Mouse (Mus musculus): ENCODE measurements around the gene Capn15. TPM values are rescaled to one million over a fixed set of nuclear protein-coding genes. Genes with fewer than 3 reads are reported as not detected.

Capn15 gene
- total RNA-seq, 2 experiments from 2014 or later: 7.1 to 7.8 TPM

DNA sequence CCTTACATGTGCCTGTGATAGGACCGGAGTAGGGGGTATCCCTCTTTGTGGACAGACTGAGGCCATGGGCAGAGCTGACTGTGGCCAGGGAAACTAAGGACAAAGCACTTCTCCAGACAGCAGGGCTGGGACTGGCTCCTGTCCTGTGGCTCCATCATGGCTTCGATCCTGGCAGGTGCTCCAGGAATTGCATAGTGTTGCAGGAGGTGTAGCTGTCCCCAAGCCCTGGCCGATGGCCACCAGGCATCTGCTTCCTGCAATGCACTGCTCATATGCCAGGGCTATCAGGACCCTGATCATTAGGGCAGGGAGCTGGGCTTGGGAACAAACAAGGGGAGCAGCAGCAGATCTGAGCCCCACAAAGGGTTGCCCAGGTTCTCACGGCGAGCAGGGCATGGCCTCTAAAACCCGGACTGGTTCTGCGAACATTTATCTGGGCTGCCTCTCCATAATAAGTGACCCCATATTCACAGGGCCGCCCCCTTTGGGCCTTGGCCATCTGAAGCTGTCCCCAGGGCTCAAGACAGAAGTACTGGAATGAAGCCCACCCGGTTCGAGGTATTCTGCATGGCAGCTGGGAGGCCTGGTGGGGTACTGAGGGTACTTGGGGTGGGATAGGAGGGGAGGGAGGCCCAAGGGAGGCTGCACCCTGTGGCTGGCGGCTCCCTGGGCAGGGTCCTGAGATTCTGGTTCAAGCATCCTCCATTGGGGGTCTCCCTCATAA is 26.7 kb downstream of the Capn15 start:
- DNase-seq (ENCODE audit: low spot score): no peak
- intact Hi-C loops (cut with DNase I): no loop called here

DNA sequence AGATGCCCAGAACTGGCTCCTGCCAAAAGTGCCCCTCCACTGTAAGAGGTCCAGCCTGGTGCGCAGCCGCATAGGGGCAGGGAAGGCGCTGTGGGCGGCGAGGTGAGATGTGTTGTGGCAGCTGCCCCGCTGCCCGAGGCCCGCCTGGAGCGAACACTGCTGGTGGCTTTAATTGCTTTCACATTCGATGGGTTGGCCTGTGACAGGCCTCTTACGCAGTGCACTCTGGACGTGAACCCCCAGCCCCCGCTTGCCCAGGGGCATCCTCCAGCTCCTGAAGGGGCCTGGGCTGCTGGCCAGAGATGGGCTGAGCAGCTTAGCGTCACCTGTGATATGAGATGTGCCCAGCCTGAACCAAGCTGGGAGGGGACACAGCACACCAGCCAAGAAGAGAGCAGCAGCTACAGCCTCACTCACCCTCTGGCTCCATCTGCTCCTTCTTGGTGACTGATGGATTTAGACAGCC is 28.0 kb downstream of the Capn15 start:
- intact Hi-C loops (cut with DNase I): no loop called here
- no peak for DNase-seq (ENCODE audit: low spot score)

DNA sequence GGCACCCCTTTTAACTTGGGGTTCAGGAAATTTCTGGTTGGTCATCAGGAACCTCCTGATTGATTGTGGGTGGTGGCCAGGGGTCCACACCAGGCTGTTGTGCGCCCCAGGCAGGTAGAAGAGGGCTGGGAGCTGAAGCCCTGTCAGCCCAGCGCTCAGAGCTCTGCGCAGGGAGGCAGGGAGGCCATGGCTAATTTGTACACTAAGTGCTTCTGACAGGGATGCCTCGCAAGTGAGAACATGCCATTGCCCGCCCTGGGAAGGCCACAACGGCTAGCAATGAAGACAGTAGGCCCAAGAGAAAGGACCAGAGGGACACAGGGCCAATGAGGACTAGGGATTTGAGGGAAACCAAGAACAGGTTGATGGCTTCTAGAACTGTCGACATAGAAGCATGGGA is 29.0 kb downstream of the Capn15 start:
- DNase-seq (ENCODE audit: low spot score): no peak
- intact Hi-C loops (cut with DNase I): no loop called here

GRCm38 (mm10) chr17:25956201-25956600 is 29.4 kb downstream of the Capn15 start:
- intact Hi-C loops (cut with DNase I): no loop called here
- DNase-seq (ENCODE audit: low spot score): no peak

DNA sequence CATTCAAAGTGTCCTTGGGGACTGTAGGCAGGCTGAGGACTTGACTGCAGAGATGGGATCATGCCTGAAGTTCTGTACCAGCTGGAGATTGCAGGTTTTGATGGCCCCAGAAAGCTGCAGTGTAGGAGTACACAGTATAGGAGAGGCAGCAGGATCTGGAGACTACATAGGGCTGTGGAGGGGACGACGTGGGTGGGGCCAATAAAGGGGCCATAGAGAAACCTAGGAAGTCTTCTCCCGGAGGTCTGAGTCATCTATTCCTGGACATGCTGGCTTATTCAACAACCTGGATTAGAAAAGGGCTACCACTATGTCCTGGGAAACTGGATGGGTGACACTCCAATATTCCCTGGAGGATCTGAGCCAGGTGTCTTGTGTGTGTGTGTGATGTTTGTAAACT is 29.9 kb downstream of the Capn15 start:
- no peak for DNase-seq (ENCODE audit: low spot score)
- intact Hi-C loops (cut with DNase I): no loop called here

- intact Hi-C loops (cut with DNase I): no loop called here
- DNase-seq (ENCODE audit: low spot score): no peak
Measured at GRCm38 (mm10) chr17:25954671-25955070, 30.9 kb downstream of the Capn15 start.

DNA sequence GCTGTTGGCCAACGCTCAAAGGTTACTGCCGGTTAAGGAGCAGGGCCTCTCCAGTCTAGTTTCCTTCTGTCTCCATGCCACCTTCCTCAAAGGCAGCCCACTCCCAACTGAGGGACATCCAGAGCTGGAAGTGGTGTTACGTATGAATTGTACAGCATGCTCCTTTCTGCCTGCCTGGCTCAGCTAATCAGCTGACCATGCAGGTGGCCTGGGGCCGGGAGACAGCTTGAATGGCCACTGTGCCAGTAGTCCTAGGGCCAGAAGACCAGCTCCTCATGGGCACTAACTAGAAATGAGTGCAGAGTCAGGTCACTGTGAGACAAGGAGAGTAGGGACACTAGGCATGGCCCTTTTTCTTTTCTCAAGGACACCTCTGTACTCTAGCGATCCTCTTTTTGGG is 32.4 kb downstream of the Capn15 start:
- no peak for DNase-seq (ENCODE audit: low spot score)
- intact Hi-C loops (cut with DNase I): no loop called here

DNA sequence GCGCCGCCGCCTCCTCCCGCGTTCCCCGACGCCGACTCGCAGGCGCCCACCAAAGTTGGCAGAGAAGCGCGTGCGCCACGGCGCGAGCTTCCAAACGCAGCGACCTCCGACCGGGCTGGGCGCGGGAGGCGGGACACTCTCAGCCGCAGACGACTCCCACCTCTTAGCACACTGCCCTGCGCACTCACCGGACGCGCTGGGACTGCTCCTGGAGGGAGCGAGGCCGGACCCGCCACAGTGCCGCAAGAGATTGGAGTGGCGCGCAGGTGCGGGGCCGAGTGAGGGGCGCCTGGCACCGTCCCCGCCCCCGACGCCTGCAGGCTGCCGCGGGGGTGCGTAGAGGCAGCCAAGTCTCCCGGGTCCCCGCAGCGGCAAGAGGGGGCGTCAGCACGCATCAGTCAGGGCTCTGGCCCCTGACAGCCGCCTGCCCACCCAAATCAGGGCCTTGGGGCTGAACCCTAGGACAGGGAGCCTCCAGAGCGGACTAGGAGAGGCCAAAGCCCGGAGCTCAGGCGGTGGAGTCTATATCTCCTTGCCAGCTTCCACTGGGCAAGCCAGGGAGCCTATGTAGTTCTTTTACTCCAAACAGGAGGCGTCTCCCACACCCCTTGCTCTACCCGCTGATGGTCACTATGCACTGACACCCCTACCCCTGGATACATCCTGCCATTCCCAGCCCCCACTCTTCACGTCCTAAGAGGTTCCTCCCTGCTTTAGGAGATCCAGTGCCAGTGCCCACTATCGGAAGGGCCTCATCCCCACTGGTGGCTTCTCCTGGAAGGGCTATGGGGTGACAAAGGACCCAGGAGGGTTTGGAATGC is 33.6 kb downstream of the Capn15 start, which contains the start of gene A930017K11Rik:
Gene A930017K11Rik, minus strand, starts transcription at position 763 of the 821 bp plus-strand sequence.
- intact Hi-C loops (cut with DNase I): no loop called here
- no peak for DNase-seq (ENCODE audit: low spot score)

DNA sequence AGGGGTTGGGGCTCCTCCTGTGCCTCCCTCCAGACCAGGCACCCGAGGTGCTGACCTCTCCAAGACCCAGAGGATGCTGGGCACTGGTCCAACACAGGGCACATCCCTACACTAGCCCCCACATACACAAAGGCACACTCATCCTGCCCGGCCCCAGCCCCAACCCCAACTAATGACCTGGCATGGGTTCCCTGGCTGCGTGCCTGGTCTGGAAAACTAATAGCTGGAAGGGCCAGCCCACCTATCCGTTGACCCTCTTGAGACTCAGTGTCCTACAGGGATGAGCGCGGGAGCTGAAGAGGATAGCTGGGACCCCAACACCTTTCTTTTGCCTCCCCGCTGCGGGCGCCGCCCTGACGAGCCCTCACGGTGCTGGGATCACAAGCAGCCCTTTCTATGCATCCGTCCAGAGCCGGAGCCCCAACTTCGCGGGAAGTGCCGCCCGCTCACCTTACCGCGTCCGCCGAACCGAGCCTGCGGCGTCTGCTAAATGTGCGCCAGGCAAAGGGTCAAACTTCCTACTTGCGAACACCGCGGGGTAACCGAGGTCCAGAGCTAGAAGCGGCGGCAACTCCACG is 34.3 kb downstream of the Capn15 start:
- intact Hi-C loops (cut with DNase I): no loop called here
- DNase-seq (ENCODE audit: low spot score): no peak

GRCm38 (mm10) chr17:25950706-25951105 is 34.9 kb downstream of the Capn15 start:
- no peak for DNase-seq (ENCODE audit: low spot score)
- intact Hi-C loops (cut with DNase I): no loop called here

GRCm38 (mm10) chr17:25949981-25950380 is 35.6 kb downstream of the Capn15 start:
- intact Hi-C loops (cut with DNase I): loop anchor here (10.0 kb wide), 1 partner anchor 55 kb away; no protein-coding TSS in a partner anchor
- DNase-seq (ENCODE audit: low spot score): no peak

DNA sequence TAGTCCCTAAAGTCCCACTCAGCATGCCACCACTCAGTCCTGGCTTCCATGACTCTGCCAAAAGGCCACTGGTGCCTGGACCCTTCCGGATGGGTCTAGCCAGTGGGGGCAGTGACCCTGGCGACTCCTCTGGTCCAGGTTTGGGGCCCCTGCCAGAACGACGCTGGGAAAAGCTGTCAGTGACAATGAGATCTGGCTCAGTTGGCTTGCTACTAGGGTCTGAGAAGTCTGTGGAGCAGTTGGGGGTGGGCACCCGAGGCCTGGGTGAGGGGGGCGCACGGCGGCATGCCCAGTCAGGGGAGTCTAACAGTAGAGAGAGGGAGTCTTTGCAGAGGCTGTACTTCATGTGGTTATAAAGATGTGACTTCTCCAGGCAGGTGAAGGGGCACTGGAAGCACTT is 37.5 kb downstream of the Capn15 start:
- intact Hi-C loops (cut with DNase I): loop anchor here (10.0 kb wide), 1 partner anchor 53 kb away; no protein-coding TSS in a partner anchor
- DNase-seq (ENCODE audit: low spot score): no peak

GRCm38 (mm10) chr17:25947576-25947975 is 38.0 kb downstream of the Capn15 start:
- intact Hi-C loops (cut with DNase I): loop anchor here (10.0 kb wide), 1 partner anchor 53 kb away; no protein-coding TSS in a partner anchor
- DNase-seq (ENCODE audit: low spot score): no peak

GRCm38 (mm10) chr17:25946891-25947290 is 38.7 kb downstream of the Capn15 start:
- intact Hi-C loops (cut with DNase I): loop anchor here (10.0 kb wide), 1 partner anchor 52 kb away; no protein-coding TSS in a partner anchor
- DNase-seq (ENCODE audit: low spot score): no peak

GRCm38 (mm10) chr17:25946349-25946748 is 39.2 kb downstream of the Capn15 start:
- intact Hi-C loops (cut with DNase I): loop anchor here (10.0 kb wide), 1 partner anchor 52 kb away; no protein-coding TSS in a partner anchor
- DNase-seq (ENCODE audit: low spot score): no peak

DNA sequence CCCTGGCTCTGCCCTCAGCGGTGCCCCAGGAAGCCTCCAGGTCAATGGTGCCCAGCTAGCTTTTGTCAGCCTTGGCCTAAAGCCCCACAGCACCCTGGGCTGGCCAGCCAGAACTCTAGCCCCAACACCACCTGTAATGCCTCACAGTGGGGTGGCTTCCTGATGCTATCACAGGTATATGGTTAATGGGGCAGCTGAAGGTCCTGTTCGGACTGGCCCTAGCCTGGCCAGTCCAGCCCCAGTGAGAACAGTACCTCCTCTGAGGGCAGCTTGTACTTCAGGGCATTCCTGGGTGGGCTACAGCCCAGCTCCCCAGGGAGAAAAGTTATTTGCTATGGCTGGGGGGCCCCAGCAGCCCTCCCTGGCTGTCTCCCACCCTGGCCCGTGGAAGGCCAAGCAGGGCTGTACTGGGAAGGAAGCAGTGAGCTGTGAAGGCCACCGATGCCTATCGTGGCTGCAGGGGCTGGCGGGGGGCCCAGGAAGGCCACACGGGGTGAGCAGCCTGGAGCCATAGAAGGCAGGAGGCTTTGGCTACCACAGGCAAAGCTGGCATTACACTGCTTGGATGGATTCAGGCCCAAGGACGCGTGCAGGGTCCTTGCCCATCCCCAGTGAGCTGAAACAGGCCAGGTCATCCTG is 40.0 kb downstream of the Capn15 start:
- DNase-seq (ENCODE audit: low spot score): no peak
- intact Hi-C loops (cut with DNase I): loop anchor here (10.0 kb wide), 1 partner anchor 51 kb away; no protein-coding TSS in a partner anchor

DNA sequence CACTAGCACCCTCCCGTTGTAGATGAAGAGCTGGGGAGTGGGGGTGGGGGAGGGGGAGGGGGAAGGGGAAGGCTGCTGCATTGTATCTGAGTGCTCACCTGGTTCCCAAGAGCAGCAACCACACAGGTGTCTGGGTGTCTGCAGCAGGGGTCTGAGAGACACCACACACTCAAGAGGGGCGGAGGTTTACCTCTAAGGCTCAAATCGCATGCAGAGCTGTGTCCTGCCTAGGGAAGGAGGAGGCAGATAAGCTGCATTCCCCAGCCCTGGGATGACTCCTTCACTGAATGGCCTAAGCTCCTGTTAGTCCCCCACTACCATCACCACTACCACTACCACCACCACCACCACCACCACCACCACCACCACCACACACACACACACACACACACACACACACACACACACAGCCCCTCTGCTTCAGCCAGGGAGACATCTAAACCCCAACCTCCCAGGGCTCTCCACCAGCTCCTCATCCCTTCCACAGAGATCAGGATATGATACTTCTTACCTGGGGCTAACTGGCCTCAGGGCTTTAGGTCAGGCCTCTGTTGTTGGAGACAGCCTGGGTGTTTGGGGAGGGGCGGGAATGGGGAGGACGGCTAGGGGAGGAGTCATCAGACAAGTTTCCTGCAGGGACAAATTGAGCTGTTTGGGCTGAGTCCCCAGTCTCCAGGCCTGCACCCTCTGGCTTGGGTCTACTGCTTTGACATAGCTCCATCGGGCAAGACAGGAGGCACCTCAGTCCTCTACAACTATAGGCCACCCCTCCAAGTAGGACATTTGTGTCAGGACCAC is 41.0 kb downstream of the Capn15 start, which contains the start of the genes Pigq and Nhlrc4:
Gene Pigq, minus strand, starts transcription at position 571 of the 798 bp plus-strand sequence.
Gene Nhlrc4, minus strand, starts transcription at position 596 of the 798 bp plus-strand sequence.
- intact Hi-C loops (cut with DNase I): loop anchor here (5.0 to 10.0 kb wide), 2 partner anchors 43 to 50 kb away; partner anchors contain the start of gene Capn15
- DNase-seq (ENCODE audit: low spot score): no peak

DNA sequence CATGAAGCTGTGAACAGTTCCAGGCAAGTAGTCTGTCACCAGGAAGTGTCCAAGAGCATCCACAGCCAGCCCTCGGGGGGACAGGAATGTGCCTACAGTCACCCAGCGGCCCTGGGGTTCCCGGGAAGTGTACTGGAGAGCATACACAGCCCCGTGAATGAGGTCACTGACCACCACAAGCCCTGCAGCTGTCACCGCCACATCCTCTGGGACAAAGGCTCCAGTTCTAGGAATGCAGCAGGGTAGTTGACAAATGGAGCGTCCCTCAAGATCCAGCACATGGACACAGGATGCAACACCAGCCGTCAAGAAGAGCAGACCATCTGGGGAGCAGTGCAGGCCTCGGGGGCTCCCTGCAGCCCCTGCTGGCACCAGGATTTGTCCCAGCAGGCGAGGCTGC is 41.8 kb downstream of the Capn15 start:
- intact Hi-C loops (cut with DNase I): loop anchor here (5.0 to 10.0 kb wide), 2 partner anchors 44 to 49 kb away; partner anchors contain the start of gene Capn15

GRCm38 (mm10) chr17:25943221-25943620 is 42.4 kb downstream of the Capn15 start:
- intact Hi-C loops (cut with DNase I): loop anchor here (5.0 to 10.0 kb wide), 2 partner anchors 44 to 48 kb away; partner anchors contain the start of gene Capn15
- no peak for DNase-seq (ENCODE audit: low spot score)

More for the DNA sequence above, 41.8 kb downstream of the Capn15 start:
- DNase-seq (ENCODE audit: low spot score): no peak
